Mouse (Mus musculus) testis, postnatal 10 days (tissue): Measurements from ENCODE around the gene Phldb3.
A peak's percentile ranks its signal among the peaks of the same experiment; 100 is the strongest.

Experiments used
- DNase-seq: peaks from one replicate; pipeline ENCODE4 v3.0.0; 2021; ENCODE audit warnings: low spot score

Phldb3 gene

GRCm38 (mm10) chr7:24630116-24630880 is 19.7 kb downstream of the Phldb3 start:
- DNase-seq, result no peak

- DNase-seq, result no peak
Observed at GRCm38 (mm10) chr7:24636264-24636663, 25.7 kb downstream of the Phldb3 start, which contains the start of gene Lypd3. Gene Lypd3 (plus strand): TSS chr7:24636550.

- no peak for DNase-seq
Observed at GRCm38 (mm10) chr7:24637046-24637445, 26.5 kb downstream of the Phldb3 start.

GRCm38 (mm10) chr7:24638026-24638856 is 27.7 kb downstream of the Phldb3 start:
- DNase-seq, result peak; percentile 63

DNA sequence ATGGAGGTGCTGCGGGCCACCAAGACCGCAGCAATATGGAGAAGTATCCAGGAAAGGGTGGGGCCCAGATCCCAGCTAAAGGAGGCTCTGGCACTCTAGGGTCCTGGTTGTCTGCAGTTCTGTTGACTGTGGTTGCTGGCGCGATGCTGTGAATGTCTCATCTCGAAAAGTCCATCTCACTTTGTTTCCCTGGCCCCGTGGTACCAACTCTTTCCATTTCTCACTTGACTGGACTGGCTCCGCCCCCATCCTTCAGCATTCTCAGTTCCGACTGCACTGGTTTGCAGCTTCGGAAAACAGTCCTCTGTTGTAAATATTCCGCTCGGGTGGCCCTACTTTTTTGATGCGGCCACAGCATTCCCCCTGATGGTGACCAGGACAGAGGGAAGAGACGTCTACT is 29.9 kb downstream of the Phldb3 start:
- DNase-seq, result no peak

DNA sequence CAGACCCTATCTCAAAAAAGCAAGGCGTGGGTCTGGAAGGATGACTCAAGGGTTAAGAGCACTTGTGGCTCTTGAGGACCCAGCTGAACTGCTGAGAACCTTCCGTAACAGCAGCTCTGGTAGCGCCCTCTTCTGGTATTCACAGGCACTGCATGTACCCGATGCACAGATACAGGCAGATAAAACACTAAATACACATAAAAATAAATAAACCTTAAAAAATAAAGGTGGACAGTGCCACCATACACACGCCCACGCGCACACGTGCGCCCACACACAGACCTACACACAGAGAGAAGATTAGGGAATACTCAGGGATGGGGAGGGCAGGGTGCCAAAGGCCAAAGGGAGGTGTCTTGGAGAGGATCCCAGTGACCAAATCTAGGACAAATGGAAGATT is 31.9 kb downstream of the Phldb3 start:
- DNase-seq, result peak; percentile 83

- no peak for DNase-seq
Observed at GRCm38 (mm10) chr7:24644492-24644891, 33.9 kb downstream of the Phldb3 start.

DNA sequence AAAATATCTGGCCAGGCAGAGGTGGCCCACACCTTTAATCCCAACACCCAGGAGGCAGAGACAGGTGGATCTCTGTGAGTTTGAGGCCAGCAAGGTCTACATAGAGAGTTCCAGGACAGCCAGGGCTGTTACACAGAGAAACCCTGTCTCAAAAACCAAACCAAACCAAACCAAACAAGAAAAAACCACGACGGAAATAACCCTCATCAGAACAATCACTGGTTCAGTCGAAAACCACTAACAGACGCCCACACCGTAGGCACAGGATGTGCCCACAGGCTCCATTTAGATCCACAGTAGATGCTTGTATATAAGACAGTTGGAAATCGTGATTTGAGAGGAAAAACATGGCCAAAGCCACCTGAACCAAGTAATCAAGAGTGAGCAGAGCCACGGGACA is 34.4 kb downstream of the Phldb3 start:
- no peak for DNase-seq

GRCm38 (mm10) chr7:24646486-24646885 is 35.9 kb downstream of the Phldb3 start:
- no peak for DNase-seq

- peak; percentile 75 for DNase-seq
Observed at GRCm38 (mm10) chr7:24653681-24654080, 43.1 kb downstream of the Phldb3 start.

- no peak for DNase-seq
Observed at GRCm38 (mm10) chr7:24659737-24660357, 49.3 kb downstream of the Phldb3 start.

DNA sequence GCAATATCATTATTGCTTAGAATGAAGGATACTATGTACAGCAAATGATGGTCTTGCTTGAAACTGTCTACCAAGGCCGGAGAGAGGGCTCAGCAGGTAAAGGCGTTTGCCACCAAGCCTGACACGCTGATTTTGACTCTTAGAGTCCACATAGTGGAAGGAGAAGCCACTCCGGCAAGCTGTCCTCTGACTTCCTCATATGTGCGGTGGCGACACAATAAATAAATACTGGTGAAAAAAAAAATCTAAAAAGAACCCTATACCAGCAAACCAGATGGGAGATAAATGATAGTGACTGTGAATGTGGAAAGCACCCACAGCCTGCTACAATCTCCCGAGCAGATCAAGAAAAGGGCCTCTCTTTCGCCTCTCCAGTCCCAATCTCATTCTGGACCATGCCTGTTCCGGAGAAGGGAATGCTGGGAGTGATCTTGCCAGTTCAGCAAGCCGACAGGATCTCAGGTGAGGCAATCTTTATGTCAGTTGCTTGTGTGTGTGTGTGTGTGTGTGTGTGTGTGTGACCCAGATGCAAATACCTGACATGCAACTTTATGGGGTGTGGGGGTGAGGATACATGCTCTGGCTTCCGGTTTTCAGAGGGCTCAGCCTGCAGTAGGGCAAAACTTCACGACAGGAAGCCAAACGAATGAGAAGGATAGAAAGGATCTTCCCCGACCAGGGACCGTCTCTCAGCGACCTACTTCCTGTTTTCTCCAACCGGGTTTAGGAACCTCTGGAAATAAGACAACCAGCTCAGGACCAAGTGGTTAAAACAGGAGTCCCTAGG is 50.7 kb downstream of the Phldb3 start:
- no peak for DNase-seq

DNA sequence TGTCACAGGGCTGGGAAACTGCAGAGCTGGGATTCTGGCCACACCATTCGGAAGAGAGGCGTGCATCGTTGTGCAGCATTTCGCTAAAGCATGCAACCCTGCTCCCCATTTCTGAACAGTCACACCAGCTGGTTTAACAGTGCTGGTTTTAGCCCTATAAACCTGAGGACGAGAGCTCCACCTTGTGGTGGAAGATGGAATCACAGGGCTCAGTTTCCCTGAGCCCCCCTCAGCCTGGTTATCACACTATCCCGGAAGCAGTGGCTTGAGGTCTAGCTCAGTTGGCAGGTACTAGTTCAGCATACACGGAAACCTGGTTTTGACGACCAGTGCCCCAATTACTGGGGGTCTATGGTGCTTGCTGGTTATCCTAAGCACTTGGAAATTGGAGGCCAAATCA is 52.0 kb downstream of the Phldb3 start:
- DNase-seq, result peak; percentile 80

- DNase-seq, result no peak
Observed at GRCm38 (mm10) chr7:24664301-24664700, 53.7 kb downstream of the Phldb3 start.

DNA sequence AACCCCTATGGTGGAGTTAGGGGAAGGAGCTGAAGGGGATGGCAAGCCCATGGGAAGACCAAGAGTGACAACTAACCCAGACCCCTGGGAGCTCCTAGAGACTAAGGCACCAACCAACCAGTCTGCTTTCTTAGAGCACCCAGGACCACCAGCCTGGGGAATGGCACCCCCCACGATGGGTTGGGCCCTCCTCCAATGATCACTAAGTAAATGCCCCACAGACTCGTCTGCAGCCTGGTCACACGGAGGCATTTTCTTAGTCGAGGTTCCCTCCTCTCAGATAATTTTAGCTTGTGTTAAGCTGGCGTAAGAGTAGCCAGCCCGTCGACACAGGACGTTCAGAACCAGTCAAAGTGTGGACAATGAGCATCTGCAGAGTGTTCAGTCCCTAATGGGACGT is 54.4 kb downstream of the Phldb3 start:
- DNase-seq, result no peak

DNA sequence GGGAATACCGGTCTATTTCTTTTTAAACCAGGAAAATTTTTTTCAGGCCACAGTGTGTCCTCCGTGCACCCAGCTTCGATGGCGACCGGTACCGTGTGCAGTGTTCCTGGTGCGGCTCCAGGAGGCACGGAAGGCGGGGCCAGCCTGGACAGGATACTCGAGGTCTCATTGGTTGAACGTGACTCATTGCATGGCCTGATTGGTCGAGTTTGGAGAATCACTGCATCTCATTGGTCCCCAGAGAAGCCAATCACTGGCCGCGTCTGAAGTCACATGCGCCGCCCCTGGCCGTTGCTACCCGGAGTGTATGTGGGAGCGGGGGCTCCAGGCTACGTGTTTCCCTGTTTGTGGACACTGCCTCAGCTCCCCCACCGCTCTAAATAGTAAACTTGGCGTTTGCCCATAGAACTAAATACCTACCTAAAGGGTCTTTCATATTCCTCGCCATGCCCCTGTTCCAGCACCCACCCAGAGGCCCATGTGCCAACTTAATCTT is 61.4 kb downstream of the Phldb3 start:
- DNase-seq, result peak; percentile 59

DNA sequence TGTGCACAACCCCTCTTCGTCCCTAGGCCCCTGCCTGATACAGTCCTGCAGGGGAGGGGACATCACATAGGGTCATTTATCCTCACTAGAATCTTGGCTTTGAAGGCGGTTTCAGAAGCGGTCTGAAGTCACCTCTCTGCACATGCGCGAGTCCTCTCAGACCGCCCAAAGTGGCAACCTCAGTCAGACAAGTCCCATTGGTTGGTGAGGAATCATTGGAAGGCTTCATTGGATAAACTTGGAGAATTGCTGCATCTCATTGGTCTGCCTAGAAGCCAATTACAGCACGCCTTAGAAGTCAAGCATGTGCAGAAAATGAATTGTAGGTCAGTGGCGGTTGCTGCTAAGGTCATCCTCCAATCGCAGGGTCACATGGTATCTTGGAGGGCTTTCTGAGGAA is 66.0 kb downstream of the Phldb3 start, which contains the start of gene Tex101:
Gene Tex101, minus strand, starts transcription at position 101 of the 400 bp plus-strand sequence.
- no peak for DNase-seq
